In the genomic region with DNA sequence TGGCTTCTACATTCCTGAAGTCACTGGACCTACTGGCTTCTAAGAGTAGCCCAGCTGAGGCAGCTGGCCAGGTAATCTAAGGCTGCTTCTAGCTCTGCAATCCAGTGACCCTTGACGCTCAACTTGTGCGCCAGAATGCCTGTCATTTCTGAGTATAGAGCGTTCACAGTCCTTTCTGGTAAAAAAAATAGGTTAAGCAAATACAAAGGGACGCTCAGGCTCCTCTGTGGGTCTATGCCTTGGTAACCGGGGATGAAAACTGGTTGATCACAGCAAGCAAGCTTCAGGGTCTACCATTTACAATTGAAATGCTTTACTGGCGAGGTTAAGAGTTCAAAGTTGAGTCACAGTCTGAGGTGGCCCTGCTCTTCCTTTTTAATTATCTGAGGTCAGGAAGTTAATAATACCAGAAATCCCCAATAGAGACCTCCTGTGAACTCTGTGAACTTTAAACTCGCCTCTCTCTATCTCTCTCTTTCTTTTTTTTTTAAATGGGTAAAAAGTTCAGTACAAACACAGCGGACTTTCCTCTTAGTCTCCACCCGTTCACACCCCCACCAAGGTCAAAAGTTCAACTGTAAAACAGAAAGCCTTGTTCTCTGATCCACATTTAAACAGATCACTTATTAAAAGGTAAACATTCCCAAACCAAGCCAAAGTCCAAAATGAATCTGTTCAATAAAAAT, we compare ENCODE assay signal across 10 mouse cellular contexts.
A peak's percentile ranks its signal among the peaks of the same experiment; 100 is the strongest.
DNase-seq lines count a peak whose midpoint lies in the region; ATAC-seq and TF ChIP-seq lines count a peak whose summit lies in the region.
"Had no signal": no experiment of that assay in that cellular context is flagged by ENCODE, and none has a peak within 500 bp of the region (broad histone marks: within the 10 kb centered on the region; RNA-seq: fewer than 3 reads in every experiment).

No protein-coding gene starts in this region.

- peaks cover 5% of the 10 kb centered on the region; the same call in 1 of the 2 replicates for H3K4me1 ChIP-seq in spleen, adult 2 months (ENCODE audit: control insufficient read depth, insufficient read depth, insufficient read length)
- H3K4me1 ChIP-seq in midbrain, embryonic 13.5 days (replicated peaks), result no peaks in the 10 kb centered on the region
- no peaks in the 10 kb centered on the region for H3K4me1 ChIP-seq in forebrain, embryonic 13.5 days

- H3K9me3 ChIP-seq in midbrain, embryonic 13.5 days, result no peaks in the 10 kb centered on the region
- no peaks in the 10 kb centered on the region for H3K9me3 ChIP-seq in forebrain, embryonic 13.5 days (replicated peaks)

- H3K27me3 ChIP-seq in spleen, adult 2 months (ENCODE audit: control insufficient read depth, insufficient read depth, low read length), result no peaks in the 10 kb centered on the region
- no peaks in the 10 kb centered on the region for H3K27me3 ChIP-seq in midbrain, embryonic 13.5 days
- H3K27me3 ChIP-seq in forebrain, embryonic 13.5 days, result no peaks in the 10 kb centered on the region

- H3K4me2 ChIP-seq in midbrain, embryonic 13.5 days (replicated peaks), result no peak overlapping the region
- no peak overlapping the region for H3K4me2 ChIP-seq in forebrain, embryonic 13.5 days

- no peaks in the 10 kb centered on the region for H3K36me3 ChIP-seq in spleen, adult 2 months (ENCODE audit: control insufficient read depth, insufficient read depth, low read length)
- no peaks in the 10 kb centered on the region for H3K36me3 ChIP-seq in midbrain, embryonic 13.5 days
- no peaks in the 10 kb centered on the region for H3K36me3 ChIP-seq in forebrain, embryonic 13.5 days (ENCODE audit: poor library complexity, severe bottlenecking)

- 67% methylated on average over 9 of the region's 9 CpGs for WGBS in spleen, adult 2 months
- WGBS in midbrain, embryonic 13.5 days, result 38% methylated on average over 9 of the region's 9 CpGs
- 46% methylated on average over 9 of the region's 9 CpGs for WGBS in forebrain, embryonic 13.5 days

- TF ChIP-seq CTCF in spleen, adult 2 months (IDR thresholded peaks at IDR 0.05; ENCODE audit: extremely low read depth, insufficient read depth, insufficient read length, insufficient replicate concordance), result no peak

- ATAC-seq in midbrain, embryonic 13.5 days, result no peak
- ATAC-seq in forebrain, embryonic 13.5 days, result no peak

- H3K27ac ChIP-seq in spleen, adult 2 months (ENCODE audit: insufficient read depth, low read length), result peak overlapping the region; percentile 60
- H3K27ac ChIP-seq in midbrain, embryonic 13.5 days, result no peak overlapping the region
- no peak overlapping the region for H3K27ac ChIP-seq in forebrain, embryonic 13.5 days

- no peak overlapping the region for H3K4me3 ChIP-seq in spleen, adult 2 months (ENCODE audit: extremely low read depth, insufficient read depth, insufficient read length)
- no peak overlapping the region for H3K4me3 ChIP-seq in midbrain, embryonic 13.5 days (replicated peaks)
- H3K4me3 ChIP-seq in forebrain, embryonic 13.5 days, result no peak overlapping the region
- H3K4me3 ChIP-seq: myocyte had no signal

- no peak overlapping the region for H3K9ac ChIP-seq in midbrain, embryonic 13.5 days (replicated peaks)
- no peak overlapping the region for H3K9ac ChIP-seq in forebrain, embryonic 13.5 days

- DNase-seq in spleen, adult 2 months (ENCODE audit: low read depth in 1 of 2, low spot score in 2 of 2), result no peak
- DNase-seq in spleen, postnatal 4 days (ENCODE audit: low spot score in 2 of 2), result no peak
- peak; percentile 77 for DNase-seq in kidney, adult 18-20 months
- peak; percentile 30 to 48 for DNase-seq in lung, adult 18-20 months
- DNase-seq in layer of hippocampus, adult 9-10 months (ENCODE audit: low spot score), result no peak
- DNase-seq in thymus, postnatal 0 days (ENCODE audit: low spot score), result no peak
- DNase-seq: cerebellum, postnatal 25 days had no signal

- TF ChIP-seq POLR2A in spleen, adult 2 months (IDR thresholded peaks at IDR 0.05; ENCODE audit: low read depth, low read length), result no peak

Comparison
In these comparisons a context has a peak if more than half of its experiments do, and no peak if none do; other contexts are left out.
1. DNase-seq: peak in kidney, adult 18-20 months (single experiment) and lung, adult 18-20 months (2 of 2); none in spleen, adult 2 months (0 of 2), spleen, postnatal 4 days (0 of 2), layer of hippocampus, adult 9-10 months (single experiment) and thymus, postnatal 0 days (single experiment).